Mouse (Mus musculus): ENCODE results near the gene Psap. TPM values are rescaled to one million over a fixed set of nuclear protein-coding genes. Genes with fewer than 3 reads are reported as not detected.

Psap gene
- total and polyA plus RNA-seq, 2 experiments from 2014 or later = 259 to 690 TPM

DNA sequence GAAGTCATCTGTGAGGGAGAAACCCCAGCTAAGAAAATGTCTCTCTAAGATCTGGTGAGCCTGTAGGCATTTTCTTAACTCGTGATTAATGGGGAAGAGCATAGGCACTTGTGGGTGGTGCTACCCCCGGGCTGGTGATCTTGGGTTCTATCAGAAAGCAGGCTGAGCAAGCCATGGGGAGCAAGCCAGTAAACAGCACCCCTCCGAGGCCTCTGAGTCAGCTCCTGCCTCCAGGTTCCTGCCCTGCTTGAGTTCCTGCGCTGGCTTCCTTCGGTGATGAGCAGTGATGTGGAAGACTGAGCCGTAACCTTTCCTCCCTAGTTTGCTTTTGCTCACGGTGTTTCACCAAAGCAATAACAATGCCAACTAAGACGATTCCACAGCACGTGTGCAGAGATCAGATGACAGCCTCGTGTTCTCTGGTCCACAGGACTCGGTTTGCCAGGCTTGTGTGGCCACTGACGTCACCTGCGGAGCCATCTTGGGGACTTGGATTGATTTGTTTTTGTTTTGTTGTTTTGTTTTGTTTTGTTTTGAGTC is 26.9 kb upstream of the Psap start:
- Histone ChIP-seq H3K4me3 (ENCODE audit: low read depth, low read length) (no peak overlapping the region), H3K9me3 (ENCODE audit: low read length) (no peaks in the 10 kb centered on the region), H3K9ac (no peak overlapping the region), H3K27ac (ENCODE audit: low read depth, low read length) (no peak overlapping the region), H3K27me3 (ENCODE audit: insufficient read depth, low read length) (no peaks in the 10 kb centered on the region), H3K4me2 (ENCODE audit: low read depth) (no peak overlapping the region), H3K4me1 (ENCODE audit: insufficient read depth) (no peaks in the 10 kb centered on the region), H3K36me3 (ENCODE audit: insufficient read depth) (no peaks in the 10 kb centered on the region)
- TF ChIP-seq CTCF (IDR thresholded peaks at IDR 0.05; ENCODE audit: low read depth) = no peak
- ATAC-seq (no peak), DNase-seq (no peak)
- 77% methylated on average over 13 of the region's 13 CpGs for WGBS

DNA sequence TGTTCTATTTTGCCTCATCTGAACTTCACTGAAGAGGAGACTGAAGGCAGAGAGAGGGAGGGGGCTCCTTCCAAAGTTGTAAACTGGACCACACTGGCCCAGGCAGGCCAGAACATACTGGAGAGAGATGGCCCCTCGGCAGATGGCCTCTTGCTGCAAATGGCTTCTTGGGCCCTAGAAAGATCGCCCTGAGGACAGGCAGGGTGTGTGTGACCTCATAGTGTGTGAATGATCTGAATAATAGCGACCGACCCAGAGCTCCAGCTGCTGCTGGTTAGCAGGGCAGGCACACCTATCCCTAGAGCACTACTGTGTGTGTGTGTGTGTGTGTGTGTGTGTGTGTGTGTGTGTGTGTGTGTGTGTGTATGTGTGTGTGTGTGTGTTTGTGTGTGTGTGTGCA is 25.2 kb upstream of the Psap start:
- Histone ChIP-seq H3K4me1 (ENCODE audit: insufficient read depth) (no peaks in the 10 kb centered on the region), H3K9ac (no peak overlapping the region), H3K36me3 (ENCODE audit: insufficient read depth) (no peaks in the 10 kb centered on the region), H3K4me3 (ENCODE audit: low read depth, low read length) (no peak overlapping the region), H3K27ac (ENCODE audit: low read depth, low read length) (no peak overlapping the region), H3K4me2 (ENCODE audit: low read depth) (no peak overlapping the region), H3K27me3 (ENCODE audit: insufficient read depth, low read length) (no peaks in the 10 kb centered on the region), H3K9me3 (ENCODE audit: low read length) (no peaks in the 10 kb centered on the region)
- WGBS = 68% methylated on average over 4 of the region's 4 CpGs
- no peak for DNase-seq
- ATAC-seq = no peak
- no peak for TF ChIP-seq CTCF (IDR thresholded peaks at IDR 0.05; ENCODE audit: low read depth)

DNA sequence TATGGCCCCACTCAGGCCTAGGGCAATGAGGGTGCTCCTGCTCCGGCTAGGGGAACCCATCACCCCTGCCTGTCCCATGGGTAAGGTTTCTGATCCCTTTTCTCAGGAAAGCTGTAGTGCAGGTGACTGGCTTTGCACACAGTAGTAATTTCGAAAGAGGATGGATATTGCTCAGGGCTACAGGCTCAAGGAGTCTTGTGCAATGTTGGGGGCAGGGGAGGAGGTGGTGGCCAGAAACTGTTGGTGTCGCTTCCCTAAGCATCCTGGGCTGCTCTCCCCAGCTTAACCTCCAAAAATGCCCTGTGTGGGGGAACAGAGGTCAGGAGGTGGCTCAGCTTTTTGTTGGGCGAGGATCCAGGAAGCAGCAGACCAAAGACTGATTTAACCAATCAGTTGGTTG is 24.8 kb upstream of the Psap start:
- no peak overlapping the region for H3K4me2 ChIP-seq (ENCODE audit: low read depth)
- no peak overlapping the region for H3K27ac ChIP-seq (ENCODE audit: low read depth, low read length)
- H3K27me3 ChIP-seq (ENCODE audit: insufficient read depth, low read length) = no peaks in the 10 kb centered on the region
- no peaks in the 10 kb centered on the region for H3K4me1 ChIP-seq (ENCODE audit: insufficient read depth)
- no peak for ATAC-seq
- TF ChIP-seq CTCF (IDR thresholded peaks at IDR 0.05; ENCODE audit: low read depth) = no peak
- no peak for DNase-seq
- H3K4me3 ChIP-seq (ENCODE audit: low read depth, low read length) = no peak overlapping the region
- 80% methylated on average over 4 of the region's 4 CpGs for WGBS
- H3K9ac ChIP-seq = no peak overlapping the region
- H3K9me3 ChIP-seq (ENCODE audit: low read length) = no peaks in the 10 kb centered on the region
- H3K36me3 ChIP-seq (ENCODE audit: insufficient read depth) = no peaks in the 10 kb centered on the region

DNA sequence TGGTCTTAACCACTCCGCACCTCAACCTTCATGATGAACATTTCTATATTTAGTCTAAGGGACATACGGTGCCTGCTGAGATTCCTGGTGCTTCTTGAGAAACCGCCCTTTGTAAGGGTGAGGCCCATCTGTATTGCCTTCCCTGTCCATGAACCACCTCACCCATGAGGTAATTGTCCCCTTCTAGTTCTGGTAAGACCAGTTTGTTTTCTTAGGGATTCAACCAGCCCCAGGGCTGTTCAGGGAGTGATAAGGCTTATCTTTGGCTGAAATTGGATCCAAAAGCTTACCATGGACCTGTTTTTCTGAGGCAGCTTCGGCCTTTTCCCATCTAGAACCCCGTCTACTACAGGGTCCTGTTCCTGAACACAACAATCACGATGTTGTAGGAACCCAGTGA is 21.3 kb upstream of the Psap start:
- TF ChIP-seq CTCF (IDR thresholded peaks at IDR 0.05; ENCODE audit: low read depth) = no peak

DNA sequence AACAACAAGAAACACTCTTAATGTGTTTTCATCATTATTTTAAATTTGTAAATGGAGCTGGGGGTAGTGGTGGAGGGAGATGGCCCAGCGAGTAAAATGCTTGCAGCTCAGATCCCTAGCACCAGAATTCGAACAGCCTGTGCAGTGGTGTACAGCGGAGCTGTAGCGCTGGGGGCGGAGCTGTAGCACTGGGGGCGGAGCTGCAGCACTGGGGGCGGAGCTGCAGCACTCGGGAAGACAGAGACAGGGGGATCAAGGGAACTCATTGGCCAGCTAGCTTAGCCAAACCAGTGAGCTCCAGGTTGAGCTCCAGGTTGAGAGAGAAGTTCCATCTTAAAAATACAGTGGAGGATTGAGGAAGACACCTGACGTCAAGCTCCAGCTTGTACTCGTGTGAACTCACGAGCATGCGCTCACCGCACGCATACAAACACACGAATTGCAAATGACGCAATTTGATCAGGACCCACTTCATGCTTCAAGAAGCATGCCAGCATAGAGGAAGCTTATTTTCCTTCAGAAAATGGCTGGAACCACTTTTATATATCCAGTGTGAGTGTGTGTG is 20.1 kb upstream of the Psap start:
- H3K27ac ChIP-seq (ENCODE audit: low read depth, low read length) = no peak overlapping the region
- H3K4me1 ChIP-seq (ENCODE audit: insufficient read depth) = 0 out of 2 replicates have a peak, but pooled peaks cover 2% of the 10 kb centered on the region
- no peak overlapping the region for H3K9ac ChIP-seq
- DNase-seq (no peak), ATAC-seq (peak; percentile 47; the same call in 1 of the 2 replicates)
- TF ChIP-seq CTCF (IDR thresholded peaks at IDR 0.05; ENCODE audit: low read depth) = no peak
- 57% methylated on average over 16 of the region's 16 CpGs for WGBS
- H3K36me3 ChIP-seq (ENCODE audit: insufficient read depth) = no peaks in the 10 kb centered on the region
- H3K4me3 ChIP-seq (ENCODE audit: low read depth, low read length) = no peak overlapping the region
- no peaks in the 10 kb centered on the region for H3K9me3 ChIP-seq (ENCODE audit: low read length)
- no peaks in the 10 kb centered on the region for H3K27me3 ChIP-seq (ENCODE audit: insufficient read depth, low read length)
- no peak overlapping the region for H3K4me2 ChIP-seq (ENCODE audit: low read depth)

More for the DNA sequence above, 21.3 kb upstream of the Psap start:
- H3K9ac ChIP-seq = no peak overlapping the region
- H3K4me1 ChIP-seq (ENCODE audit: insufficient read depth) = no peaks in the 10 kb centered on the region
- H3K36me3 ChIP-seq (ENCODE audit: insufficient read depth) = no peaks in the 10 kb centered on the region
- ATAC-seq = no peak
- H3K4me2 ChIP-seq (ENCODE audit: low read depth) = no peak overlapping the region
- DNase-seq = no peak
- no peaks in the 10 kb centered on the region for H3K9me3 ChIP-seq (ENCODE audit: low read length)
- no peak overlapping the region for H3K4me3 ChIP-seq (ENCODE audit: low read depth, low read length)
- no peaks in the 10 kb centered on the region for H3K27me3 ChIP-seq (ENCODE audit: insufficient read depth, low read length)
- 93% methylated on average over 6 of the region's 6 CpGs for WGBS
- H3K27ac ChIP-seq (ENCODE audit: low read depth, low read length) = no peak overlapping the region

DNA sequence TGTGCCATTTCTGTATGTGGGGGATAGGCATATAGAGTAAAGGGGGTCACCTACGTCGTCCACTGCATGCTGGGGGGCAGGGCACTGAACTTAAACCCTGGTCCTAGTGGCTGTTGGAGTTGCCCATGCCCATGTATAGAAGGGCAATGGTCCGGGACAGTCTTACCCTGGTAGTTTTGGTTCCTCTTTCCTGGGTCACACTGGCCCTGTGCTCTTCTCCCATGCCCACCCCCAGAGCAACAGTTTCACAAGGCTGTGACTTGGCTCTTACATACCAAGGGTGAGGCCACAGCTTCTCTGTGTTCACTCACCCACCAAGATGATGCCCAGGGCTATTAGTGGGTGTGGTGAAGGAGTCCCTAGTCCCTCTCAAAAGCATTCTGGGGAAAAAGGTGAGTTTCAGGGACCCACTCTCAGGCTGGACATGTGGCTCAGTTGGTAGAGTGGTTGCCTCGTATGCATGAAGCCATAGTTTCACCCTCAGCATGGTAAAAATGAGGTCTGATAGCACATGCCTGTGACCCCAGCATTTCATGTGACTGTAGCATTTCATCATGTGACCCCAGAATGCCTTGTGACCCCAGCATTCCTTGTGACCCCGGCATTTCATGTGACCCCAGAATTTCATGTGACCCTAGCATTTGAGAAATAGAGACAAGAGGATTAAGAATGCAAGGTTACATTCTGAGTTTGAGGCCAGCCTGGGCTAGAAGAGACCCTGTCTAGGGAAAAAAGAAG is 16.7 kb upstream of the Psap start:
- H3K4me1 ChIP-seq (ENCODE audit: insufficient read depth) = 0 out of 2 replicates have a peak, but pooled peaks cover 3% of the 10 kb centered on the region
- H3K9me3 ChIP-seq (ENCODE audit: low read length) = no peaks in the 10 kb centered on the region
- H3K4me3 ChIP-seq (ENCODE audit: low read depth, low read length) = no peak overlapping the region
- H3K27ac ChIP-seq (ENCODE audit: low read depth, low read length) = no peak overlapping the region
- H3K9ac ChIP-seq = no peak overlapping the region
- H3K27me3 ChIP-seq (ENCODE audit: insufficient read depth, low read length) = no peaks in the 10 kb centered on the region
- no peak overlapping the region for H3K4me2 ChIP-seq (ENCODE audit: low read depth)
- TF ChIP-seq CTCF (IDR thresholded peaks at IDR 0.05; ENCODE audit: low read depth) = no peak
- DNase-seq (no peak), ATAC-seq (no peak)
- H3K36me3 ChIP-seq (ENCODE audit: insufficient read depth) = no peaks in the 10 kb centered on the region
- WGBS = 92% methylated on average over 5 of the region's 5 CpGs

- no peak overlapping the region for H3K4me3 ChIP-seq (ENCODE audit: low read depth, low read length)
- H3K27me3 ChIP-seq (ENCODE audit: insufficient read depth, low read length) = no peaks in the 10 kb centered on the region
- no peak for DNase-seq
- ATAC-seq = no peak
- no peak for TF ChIP-seq CTCF (IDR thresholded peaks at IDR 0.05; ENCODE audit: low read depth)
- H3K9me3 ChIP-seq (ENCODE audit: low read length) = no peaks in the 10 kb centered on the region
- no peak overlapping the region for H3K9ac ChIP-seq
- WGBS = 38% methylated on average over 5 of the region's 5 CpGs
- H3K4me1 ChIP-seq (ENCODE audit: insufficient read depth) = 0 out of 2 replicates have a peak, but pooled peaks cover 3% of the 10 kb centered on the region
- H3K36me3 ChIP-seq (ENCODE audit: insufficient read depth) = no peaks in the 10 kb centered on the region
- no peak overlapping the region for H3K27ac ChIP-seq (ENCODE audit: low read depth, low read length)
- no peak overlapping the region for H3K4me2 ChIP-seq (ENCODE audit: low read depth)
Observed at GRCm38 (mm10) chr10:60261530-60261929, 15.9 kb upstream of the Psap start.

Measured in forebrain, postnatal 0 days (tissue).